Mouse (Mus musculus) urinary bladder, adult 2 months (tissue): ENCODE data around the gene Stk36. TPM values are rescaled to one million over a fixed set of nuclear protein-coding genes. Genes with fewer than 3 reads are reported as not detected.

ENCODE experiments used
- DNase-seq: peaks from one replicate; pipeline ENCODE4 v3.0.0; 2022; ENCODE audit warnings: low spot score
- polyA plus RNA-seq: library from polyadenylated mRNA; depleted of rRNA; stranded (reverse); fragments of >200 nt; gene quantifications from 2 replicates; pipeline ENCODE4 v1.2.3, GENCODE M21; 2012; rRNA removed

Gene Stk36
- polyA plus RNA-seq, 1 experiment, result 1.8 TPM

DNA sequence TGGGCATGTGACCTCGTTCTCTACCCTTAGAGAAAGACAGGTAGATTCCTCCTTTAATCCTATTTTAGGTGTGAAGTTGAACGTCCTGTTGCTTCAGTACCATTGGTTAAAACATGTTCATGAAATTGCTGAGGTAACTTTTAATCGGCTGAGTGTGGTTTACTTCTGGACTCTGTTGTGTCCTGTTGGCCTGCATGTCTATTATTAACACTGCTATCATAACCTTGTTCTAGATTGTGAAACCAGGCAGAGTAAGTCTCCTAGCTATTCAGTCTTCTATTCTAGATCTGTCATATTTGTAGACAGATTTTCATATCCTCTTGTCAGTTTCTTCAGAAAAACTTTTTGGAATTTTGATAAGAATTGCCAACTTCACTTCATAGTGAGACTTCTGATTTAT lies 67.1 kb downstream of the Stk36 start:
- DNase-seq, result no peak

- DNase-seq, result no peak
These were observed 71.5 kb downstream of the Stk36 start for GRCm38 (mm10) chr1:74672731-74673130.

GRCm38 (mm10) chr1:74676863-74677262 lies 75.6 kb downstream of the Stk36 start:
- no peak for DNase-seq

GRCm38 (mm10) chr1:74677843-74678242 lies 76.6 kb downstream of the Stk36 start:
- no peak for DNase-seq

Other genes starting within 250 kb of the Stk36 start
- gene Catip, start 239.3 kb upstream of the Stk36 start, polyA plus RNA-seq, result 2.7 and 2.9 TPM in 2 replicates
- 13.2 and 16.5 TPM in 2 replicates for gene Slc11a1, start 226.2 kb upstream of the Stk36 start, polyA plus RNA-seq
- gene Ctdsp1, start 209.9 kb upstream of the Stk36 start, polyA plus RNA-seq, result 93.7 and 117 TPM in 2 replicates
- gene Vil1, start 192.1 kb upstream of the Stk36 start, polyA plus RNA-seq, result 0.07 and 0.10 TPM in 2 replicates
- gene Cnot9, start 95.4 kb upstream of the Stk36 start, polyA plus RNA-seq, result 21.0 and 24.0 TPM in 2 replicates
- gene Plcd4, start 58.6 kb upstream of the Stk36 start, polyA plus RNA-seq, result 0.30 and 0.47 TPM in 2 replicates
- 5.8 and 6.5 TPM in 2 replicates for gene Usp37, start 57.2 kb upstream of the Stk36 start, polyA plus RNA-seq
- gene Zfp142, start 13.2 kb upstream of the Stk36 start, polyA plus RNA-seq, result 9.5 and 11.2 TPM in 2 replicates
- 19.5 and 21.9 TPM in 2 replicates for gene Bcs1l, start 13.2 kb upstream of the Stk36 start, polyA plus RNA-seq
- 64.5 and 82.9 TPM in 2 replicates for gene Rnf25, start within 50 bp of the Stk36 start, polyA plus RNA-seq
- gene Ttll4, start 60.3 kb downstream of the Stk36 start, polyA plus RNA-seq, result 13.8 and 15.7 TPM in 2 replicates
- 67.0 and 71.9 TPM in 2 replicates for gene Cyp27a1, start 112.1 kb downstream of the Stk36 start, polyA plus RNA-seq
- 0.63 and 0.76 TPM in 2 replicates for gene Prkag3, start 147.8 kb downstream of the Stk36 start, polyA plus RNA-seq
- gene Wnt6, start 170.4 kb downstream of the Stk36 start, polyA plus RNA-seq, result 2.3 and 2.6 TPM in 2 replicates
- 0.94 and 1.4 TPM in 2 replicates for gene Wnt10a, start 190.1 kb downstream of the Stk36 start, polyA plus RNA-seq